Mouse (Mus musculus): ENCODE measurements at regions not wholly inside any gene's neighbourhood (a gene's known extent, or its start where the extent isn't known, plus 50 kb on each side); places are given as distances from the start of the nearest gene placed in this dataset.

- no peak overlapping the region for H3K4me2 ChIP-seq (replicated peaks)
- WGBS: 88% methylated on average over 2 of the region's 2 CpGs
- H3K4me3 ChIP-seq (replicated peaks): no peak overlapping the region
- no peaks in the 10 kb centered on the region for H3K4me1 ChIP-seq
- H3K27me3 ChIP-seq: no peaks in the 10 kb centered on the region
- H3K9me3 ChIP-seq (replicated peaks): no peaks in the 10 kb centered on the region
- H3K9ac ChIP-seq: no peak overlapping the region
- no peaks in the 10 kb centered on the region for H3K36me3 ChIP-seq
- ATAC-seq (ENCODE audit: insufficient number of reproducible peaks, low FRiP score, low TSS enrichment, low read depth): no peak
- no peak overlapping the region for H3K27ac ChIP-seq (replicated peaks)
These were observed 239.8 kb upstream of the B3gat1 start for GRCm38 (mm10) chr9:26493740-26494139.

- Histone ChIP-seq H3K36me3 (no peaks in the 10 kb centered on the region), H3K4me3 (replicated peaks) (no peak overlapping the region), H3K27ac (replicated peaks) (no peak overlapping the region), H3K4me2 (replicated peaks) (no peak overlapping the region), H3K27me3 (no peaks in the 10 kb centered on the region), H3K9me3 (replicated peaks) (no peaks in the 10 kb centered on the region), H3K9ac (no peak overlapping the region), H3K4me1 (no peaks in the 10 kb centered on the region)
- ATAC-seq (ENCODE audit: insufficient number of reproducible peaks, low FRiP score, low TSS enrichment, low read depth): no peak
- 74% methylated on average over 1 of the region's 1 CpGs for WGBS
These were observed 231.5 kb upstream of the B3gat1 start for GRCm38 (mm10) chr9:26502027-26502426.

- no peak overlapping the region for H3K9ac ChIP-seq
- no peak overlapping the region for H3K4me2 ChIP-seq (replicated peaks)
- H3K27ac ChIP-seq (replicated peaks): no peak overlapping the region
- no peaks in the 10 kb centered on the region for H3K4me1 ChIP-seq
- H3K9me3 ChIP-seq (replicated peaks): no peaks in the 10 kb centered on the region
- H3K36me3 ChIP-seq: no peaks in the 10 kb centered on the region
- H3K27me3 ChIP-seq: no peaks in the 10 kb centered on the region
- 80% methylated on average over 2 of the region's 2 CpGs for WGBS
- H3K4me3 ChIP-seq (replicated peaks): no peak overlapping the region
- ATAC-seq (ENCODE audit: insufficient number of reproducible peaks, low FRiP score, low TSS enrichment, low read depth): no peak
These were observed 227.6 kb upstream of the B3gat1 start for GRCm38 (mm10) chr9:26505941-26506340.

GRCm38 (mm10) chr9:26518651-26519050, 214.9 kb upstream of the B3gat1 start:
- Histone ChIP-seq H3K4me3 (replicated peaks) (no peak overlapping the region), H3K4me1 (peaks cover 11% of the 10 kb centered on the region), H3K9ac (no peak overlapping the region), H3K27me3 (no peaks in the 10 kb centered on the region), H3K36me3 (no peaks in the 10 kb centered on the region), H3K4me2 (replicated peaks) (no peak overlapping the region), H3K27ac (replicated peaks) (no peak overlapping the region), H3K9me3 (replicated peaks) (no peaks in the 10 kb centered on the region)
- ATAC-seq (ENCODE audit: insufficient number of reproducible peaks, low FRiP score, low TSS enrichment, low read depth): 0 out of 2 replicates have a peak, but pooled peaks have one; percentile 30
- WGBS: 51% methylated on average over 2 of the region's 2 CpGs

- Histone ChIP-seq H3K27ac (replicated peaks) (peak overlapping the region; percentile 71), H3K9me3 (replicated peaks) (no peaks in the 10 kb centered on the region), H3K9ac (no peak overlapping the region), H3K4me1 (peaks cover 11% of the 10 kb centered on the region), H3K36me3 (no peaks in the 10 kb centered on the region), H3K27me3 (no peaks in the 10 kb centered on the region), H3K4me2 (replicated peaks) (peak overlapping the region; percentile 8; the same call in 1 of the 2 replicates), H3K4me3 (replicated peaks) (no peak overlapping the region)
- ATAC-seq (ENCODE audit: insufficient number of reproducible peaks, low FRiP score, low TSS enrichment, low read depth): peak; percentile 84
- WGBS: 9% methylated on average over 5 of the region's 5 CpGs
These were observed 213.7 kb upstream of the B3gat1 start for GRCm38 (mm10) chr9:26519581-26520501.

GRCm38 (mm10) chr9:26524089-26524488, 209.4 kb upstream of the B3gat1 start:
- Histone ChIP-seq H3K27ac (replicated peaks) (0 out of 2 replicates have a peak overlapping the region, but pooled peaks have one; percentile 4), H3K4me1 (peaks cover 11% of the 10 kb centered on the region), H3K9me3 (replicated peaks) (no peaks in the 10 kb centered on the region), H3K27me3 (no peaks in the 10 kb centered on the region), H3K4me3 (replicated peaks) (no peak overlapping the region), H3K9ac (no peak overlapping the region), H3K4me2 (replicated peaks) (no peak overlapping the region), H3K36me3 (no peaks in the 10 kb centered on the region)
- ATAC-seq (ENCODE audit: insufficient number of reproducible peaks, low FRiP score, low TSS enrichment, low read depth): no peak
- 22% methylated on average over 1 of the region's 1 CpGs for WGBS

GRCm38 (mm10) chr9:26528761-26529160, 204.8 kb upstream of the B3gat1 start:
- Histone ChIP-seq H3K4me3 (replicated peaks) (no peak overlapping the region), H3K4me1 (no peaks in the 10 kb centered on the region), H3K27ac (replicated peaks) (no peak overlapping the region), H3K4me2 (replicated peaks) (no peak overlapping the region), H3K9me3 (replicated peaks) (no peaks in the 10 kb centered on the region), H3K9ac (no peak overlapping the region), H3K27me3 (no peaks in the 10 kb centered on the region; the same call in 1 of the 2 replicates), H3K36me3 (no peaks in the 10 kb centered on the region)
- 9% methylated on average over 3 of the region's 3 CpGs for WGBS
- ATAC-seq (ENCODE audit: insufficient number of reproducible peaks, low FRiP score, low TSS enrichment, low read depth): no peak

GRCm38 (mm10) chr9:26539042-26539441, 194.5 kb upstream of the B3gat1 start:
- ATAC-seq (ENCODE audit: insufficient number of reproducible peaks, low FRiP score, low TSS enrichment, low read depth): no peak
- no peaks in the 10 kb centered on the region for H3K36me3 ChIP-seq

GRCm38 (mm10) chr9:26548328-26548922, 185.1 kb upstream of the B3gat1 start:
- ATAC-seq (ENCODE audit: insufficient number of reproducible peaks, low FRiP score, low TSS enrichment, low read depth): no peak
- Histone ChIP-seq H3K4me3 (replicated peaks) (no peak overlapping the region), H3K27ac (replicated peaks) (no peak overlapping the region), H3K9ac (no peak overlapping the region), H3K36me3 (no peaks in the 10 kb centered on the region), H3K4me1 (no peaks in the 10 kb centered on the region), H3K4me2 (replicated peaks) (no peak overlapping the region), H3K9me3 (replicated peaks) (no peaks in the 10 kb centered on the region), H3K27me3 (no peaks in the 10 kb centered on the region)
- 37% methylated on average over 4 of the region's 4 CpGs for WGBS

More at GRCm38 (mm10) chr9:26539042-26539441, 194.5 kb upstream of the B3gat1 start:
- no peak overlapping the region for H3K27ac ChIP-seq (replicated peaks)
- no peaks in the 10 kb centered on the region for H3K27me3 ChIP-seq
- H3K4me2 ChIP-seq (replicated peaks): no peak overlapping the region
- no peak overlapping the region for H3K4me3 ChIP-seq (replicated peaks)
- no peaks in the 10 kb centered on the region for H3K4me1 ChIP-seq
- 89% methylated on average over 2 of the region's 2 CpGs for WGBS
- no peak overlapping the region for H3K9ac ChIP-seq
- no peaks in the 10 kb centered on the region for H3K9me3 ChIP-seq (replicated peaks)

GRCm38 (mm10) chr9:26549118-26549517, 184.4 kb upstream of the B3gat1 start:
- no peak for ATAC-seq (ENCODE audit: insufficient number of reproducible peaks, low FRiP score, low TSS enrichment, low read depth)
- Histone ChIP-seq H3K27me3 (no peaks in the 10 kb centered on the region), H3K27ac (replicated peaks) (no peak overlapping the region), H3K4me2 (replicated peaks) (no peak overlapping the region), H3K4me3 (replicated peaks) (no peak overlapping the region), H3K9me3 (replicated peaks) (no peaks in the 10 kb centered on the region), H3K9ac (no peak overlapping the region), H3K36me3 (no peaks in the 10 kb centered on the region), H3K4me1 (no peaks in the 10 kb centered on the region)
- WGBS: 72% methylated on average over 4 of the region's 4 CpGs

- no peak overlapping the region for H3K27ac ChIP-seq (replicated peaks)
- H3K4me2 ChIP-seq (replicated peaks): no peak overlapping the region
- ATAC-seq (ENCODE audit: insufficient number of reproducible peaks, low FRiP score, low TSS enrichment, low read depth): no peak
- H3K4me3 ChIP-seq (replicated peaks): no peak overlapping the region
- no peaks in the 10 kb centered on the region for H3K36me3 ChIP-seq
- no peak overlapping the region for H3K9ac ChIP-seq
- no peaks in the 10 kb centered on the region for H3K27me3 ChIP-seq
- no peaks in the 10 kb centered on the region for H3K4me1 ChIP-seq
- no peaks in the 10 kb centered on the region for H3K9me3 ChIP-seq (replicated peaks)
- 68% methylated on average over 2 of the region's 2 CpGs for WGBS
These were observed 184.0 kb upstream of the B3gat1 start for GRCm38 (mm10) chr9:26549551-26549950.

Data from embryonic facial prominence, embryonic 15.5 days (tissue).